Mouse (Mus musculus) spleen, postnatal 14 days (tissue): ENCODE data around the gene Ahdc1.

ENCODE experiments used
- DNase-seq, 2 experiments: peaks; one replicate each; pipeline ENCODE4 v3.0.0; 2021 to 2022; ENCODE audit warnings: low spot score in 2 of 2

The Ahdc1 gene

GRCm38 (mm10) chr4:133011028-133011820 lies at the start of gene Ahdc1:
Gene Ahdc1 (plus strand): TSS chr4:133011260.
- DNase-seq, result peak; percentile 80 to 90

- DNase-seq, result no peak
Measured at GRCm38 (mm10) chr4:132961866-132962265, 49.2 kb upstream of the Ahdc1 start.

- DNase-seq, result no peak
Measured at GRCm38 (mm10) chr4:132962628-132963027, 48.4 kb upstream of the Ahdc1 start.

GRCm38 (mm10) chr4:132963436-132963835 lies 47.6 kb upstream of the Ahdc1 start:
- DNase-seq, result no peak

- no peak for DNase-seq
Measured at GRCm38 (mm10) chr4:132964064-132964463, 47.0 kb upstream of the Ahdc1 start.

- no peak for DNase-seq
Measured at GRCm38 (mm10) chr4:132964473-132964872, 46.6 kb upstream of the Ahdc1 start.

- no peak for DNase-seq
Measured at GRCm38 (mm10) chr4:132968105-132968938, 42.7 kb upstream of the Ahdc1 start.

GRCm38 (mm10) chr4:132971601-132972000 lies 39.5 kb upstream of the Ahdc1 start:
- no peak for DNase-seq

- no peak for DNase-seq
Measured at GRCm38 (mm10) chr4:132972101-132972500, 39.0 kb upstream of the Ahdc1 start.

- DNase-seq, result no peak
Measured at GRCm38 (mm10) chr4:132972556-132972955, 38.5 kb upstream of the Ahdc1 start.

GRCm38 (mm10) chr4:132973186-132973585 lies 37.9 kb upstream of the Ahdc1 start:
- DNase-seq, result no peak

GRCm38 (mm10) chr4:132973814-132974398 lies 37.2 kb upstream of the Ahdc1 start, which contains the start of gene Fgr:
Gene Fgr (plus strand): TSS chr4:132974095.
- peak; percentile 27 to 52 for DNase-seq

GRCm38 (mm10) chr4:132974904-132975303 lies 36.2 kb upstream of the Ahdc1 start:
- no peak for DNase-seq

GRCm38 (mm10) chr4:132975791-132976190 lies 35.3 kb upstream of the Ahdc1 start:
- DNase-seq, result no peak

GRCm38 (mm10) chr4:132976729-132977128 lies 34.3 kb upstream of the Ahdc1 start:
- no peak for DNase-seq

- no peak for DNase-seq
Measured at GRCm38 (mm10) chr4:132977597-132977996, 33.5 kb upstream of the Ahdc1 start.

- no peak for DNase-seq
Measured at GRCm38 (mm10) chr4:132979186-132979585, 31.9 kb upstream of the Ahdc1 start.

GRCm38 (mm10) chr4:132981621-132982020 lies 29.4 kb upstream of the Ahdc1 start:
- no peak for DNase-seq

GRCm38 (mm10) chr4:132982999-132983398 lies 28.1 kb upstream of the Ahdc1 start:
- no peak for DNase-seq

- no peak for DNase-seq
Measured at GRCm38 (mm10) chr4:132983664-132984512, 27.2 kb upstream of the Ahdc1 start.

- DNase-seq, result no peak
Measured at GRCm38 (mm10) chr4:132988581-132989355, 22.3 kb upstream of the Ahdc1 start.
